Mouse (Mus musculus) thymus, postnatal 0 days (tissue): Measurements from ENCODE around the gene Zbp1. TPM values are rescaled to one million over a fixed set of nuclear protein-coding genes. Genes with fewer than 3 reads are reported as not detected.

Experiments
- DNase-seq: peaks from one replicate; pipeline ENCODE4 v3.0.0-alpha.2; 2015; ENCODE audit warnings: low spot score
- polyA plus RNA-seq: library from polyadenylated mRNA; unstranded; fragments of >200 nt; fragmentation: Nextera tagmentation; extraction: Ambion mirVana; gene quantifications from 2 replicates; pipeline ENCODE4 v1.2.1, GENCODE M21; 2015

Gene Zbp1
- 42.1 and 52.8 TPM in 2 replicates for polyA plus RNA-seq

GRCm38 (mm10) chr2:173218416-173219141 is at the start of gene Zbp1:
Gene Zbp1 (minus strand): TSS chr2:173218923.
- peak; percentile 78 for DNase-seq

GRCm38 (mm10) chr2:173267562-173267961 is 48.8 kb upstream of the Zbp1 start:
- DNase-seq: no peak

- DNase-seq: no peak
Measured at GRCm38 (mm10) chr2:173266349-173267112, 47.8 kb upstream of the Zbp1 start.

DNA sequence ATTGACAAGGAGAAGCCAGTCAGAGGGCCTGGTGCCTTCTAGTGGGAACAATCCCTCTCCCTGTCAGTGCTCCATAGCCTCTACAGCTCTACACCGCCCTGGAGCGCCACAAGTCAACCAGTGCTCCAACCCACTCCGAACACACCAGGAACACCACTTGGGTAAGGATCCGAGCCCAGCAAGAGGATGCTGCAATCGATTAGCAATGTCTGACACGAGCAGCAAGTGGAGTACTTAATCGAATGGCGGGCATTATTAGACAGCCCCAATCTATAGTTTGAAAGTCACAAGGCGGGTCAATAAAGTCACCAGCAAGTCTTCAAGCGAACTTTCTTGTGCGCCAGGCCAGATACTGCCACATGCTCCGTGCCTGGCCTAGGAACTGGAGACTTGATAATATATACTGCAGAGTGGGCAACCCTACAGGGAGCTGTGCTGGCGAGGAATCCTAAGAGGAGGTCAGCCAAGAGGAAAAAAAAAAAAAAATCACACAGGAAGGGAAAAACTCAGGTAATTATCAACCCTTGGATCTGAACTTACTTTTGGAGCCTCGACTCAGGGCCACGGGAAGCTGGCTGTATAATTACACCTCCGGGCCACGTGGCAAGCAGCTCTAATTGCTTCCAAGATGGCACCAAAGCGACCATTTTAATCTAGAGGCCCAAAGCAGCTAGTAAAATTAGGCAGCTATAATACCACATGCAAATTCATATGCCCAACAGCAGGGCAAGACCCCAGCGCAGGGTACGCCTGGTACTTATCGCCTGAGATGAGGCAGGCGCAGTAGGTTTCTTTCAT is 46.9 kb upstream of the Zbp1 start:
- no peak for DNase-seq

DNA sequence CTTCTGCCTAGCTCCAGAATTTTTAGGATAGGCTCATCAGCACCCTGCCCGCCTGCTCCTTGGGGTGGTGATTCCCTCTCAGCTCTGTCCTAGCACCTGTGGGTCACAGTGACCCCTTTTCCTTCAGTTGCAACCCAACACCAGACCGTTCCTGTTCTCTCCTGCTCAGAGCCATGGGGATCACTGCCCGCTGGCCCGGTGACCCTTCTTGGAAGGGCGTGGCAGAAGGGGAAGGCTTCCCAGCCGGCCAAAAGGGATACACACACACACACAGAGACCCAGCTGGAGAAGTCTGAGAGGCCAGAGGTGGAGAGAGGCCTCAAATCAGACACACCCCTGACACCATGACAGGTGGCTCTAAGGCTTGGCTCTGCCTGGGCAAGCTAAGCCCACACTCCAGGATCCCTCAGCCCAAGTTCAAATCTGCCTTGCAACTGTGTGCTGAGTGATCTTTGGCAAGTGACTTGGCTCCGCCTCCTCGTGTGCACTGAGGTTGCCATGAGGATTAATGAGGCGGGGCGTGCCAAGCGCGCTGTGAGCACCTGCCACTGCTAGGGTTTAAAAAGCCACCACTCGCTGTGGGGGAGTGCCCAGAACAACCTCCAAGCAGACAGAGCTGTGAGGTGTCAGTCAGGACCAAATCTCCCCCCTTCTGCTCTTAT is 45.9 kb upstream of the Zbp1 start:
- peak; percentile 86 for DNase-seq

GRCm38 (mm10) chr2:173263636-173264330 is 45.1 kb upstream of the Zbp1 start:
- peak; percentile 74 for DNase-seq

GRCm38 (mm10) chr2:173261497-173261896 is 42.8 kb upstream of the Zbp1 start:
- DNase-seq: no peak

DNA sequence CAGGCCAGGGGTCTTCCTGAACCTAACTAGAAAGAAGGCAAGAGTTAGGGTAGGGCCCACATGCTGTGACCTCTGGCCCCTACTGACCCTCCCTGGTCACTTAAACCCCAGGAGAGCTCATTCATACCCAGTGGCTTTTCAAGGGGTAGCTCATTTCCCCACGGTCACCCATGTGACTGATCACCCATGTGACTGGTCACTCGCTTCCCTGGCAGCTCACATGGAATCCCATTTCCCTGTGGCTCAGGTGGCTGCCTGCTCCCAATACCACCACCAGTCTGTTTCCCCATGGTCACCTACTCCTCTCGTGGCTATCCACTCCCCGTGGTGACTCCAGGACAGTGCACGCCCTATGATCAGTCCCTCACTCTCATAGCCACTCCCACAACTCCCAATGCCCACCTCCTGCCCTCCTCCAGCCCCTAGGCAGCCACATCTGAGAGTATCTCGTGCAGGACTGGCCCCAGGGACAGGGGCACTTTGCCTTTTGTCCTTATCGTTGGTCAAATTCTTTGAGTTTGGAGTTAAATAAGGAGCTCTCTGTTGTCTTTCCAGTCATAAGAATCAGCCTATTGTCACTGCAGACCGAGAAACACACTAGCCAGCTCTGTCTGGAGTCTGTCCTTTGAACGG is 39.9 kb upstream of the Zbp1 start:
- no peak for DNase-seq

GRCm38 (mm10) chr2:173257610-173258009 is 38.9 kb upstream of the Zbp1 start:
- no peak for DNase-seq

DNA sequence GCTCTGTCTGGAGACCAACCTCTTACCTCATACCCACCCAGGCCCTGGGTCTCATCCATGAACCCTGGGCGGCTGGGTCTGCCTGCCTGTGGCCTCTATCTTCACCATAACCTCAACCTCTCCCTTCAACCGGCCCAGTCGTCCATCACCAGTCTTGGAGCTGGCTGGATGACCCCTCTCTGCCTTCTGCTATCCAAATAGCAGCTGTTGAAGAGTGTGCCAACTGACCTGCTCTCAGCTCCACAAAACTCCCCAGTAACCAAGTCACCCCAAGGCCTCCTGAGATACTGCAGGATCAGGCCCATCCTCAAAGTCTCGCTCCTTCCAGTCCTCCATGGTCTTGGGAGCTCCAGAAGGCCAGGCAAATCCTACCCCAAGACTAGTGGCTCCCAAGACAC is 37.8 kb upstream of the Zbp1 start:
- DNase-seq: no peak

DNA sequence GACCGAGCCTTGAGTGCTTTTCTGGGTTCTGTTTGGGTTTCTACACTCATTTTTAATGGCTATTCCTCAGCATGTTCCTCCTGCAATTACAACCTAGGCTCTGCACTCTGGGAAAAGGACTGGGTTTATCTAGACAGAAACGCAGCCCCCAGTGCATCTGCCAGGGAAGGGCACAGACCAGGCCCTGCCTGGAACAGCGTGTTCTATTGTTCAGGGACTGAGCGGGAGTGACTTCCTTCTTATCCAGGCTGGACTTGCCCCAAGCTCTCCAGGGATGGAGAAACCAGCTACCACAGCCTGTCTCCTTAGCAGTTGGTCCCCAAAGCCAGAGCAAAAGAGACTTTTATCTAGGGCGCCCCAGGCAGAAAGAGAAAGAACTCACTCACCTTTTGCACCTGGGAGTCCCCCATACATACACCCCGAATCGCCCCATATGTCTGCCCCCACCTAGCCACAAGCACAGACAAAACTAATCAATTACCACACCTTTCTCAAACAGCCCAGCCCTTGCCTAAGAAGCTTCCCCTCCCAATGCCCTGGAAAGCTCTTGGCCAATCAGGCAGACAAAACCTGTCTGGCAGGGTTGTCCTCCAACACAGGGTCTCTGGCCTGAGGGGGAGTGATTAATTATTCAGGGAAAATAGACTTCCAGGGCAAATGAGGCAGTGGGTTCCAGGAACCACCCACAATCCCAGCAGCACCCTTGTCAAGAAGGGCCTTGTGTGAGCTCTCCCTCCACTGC is 37.3 kb upstream of the Zbp1 start:
- no peak for DNase-seq

GRCm38 (mm10) chr2:173253761-173254662 is 35.3 kb upstream of the Zbp1 start:
- no peak for DNase-seq

DNA sequence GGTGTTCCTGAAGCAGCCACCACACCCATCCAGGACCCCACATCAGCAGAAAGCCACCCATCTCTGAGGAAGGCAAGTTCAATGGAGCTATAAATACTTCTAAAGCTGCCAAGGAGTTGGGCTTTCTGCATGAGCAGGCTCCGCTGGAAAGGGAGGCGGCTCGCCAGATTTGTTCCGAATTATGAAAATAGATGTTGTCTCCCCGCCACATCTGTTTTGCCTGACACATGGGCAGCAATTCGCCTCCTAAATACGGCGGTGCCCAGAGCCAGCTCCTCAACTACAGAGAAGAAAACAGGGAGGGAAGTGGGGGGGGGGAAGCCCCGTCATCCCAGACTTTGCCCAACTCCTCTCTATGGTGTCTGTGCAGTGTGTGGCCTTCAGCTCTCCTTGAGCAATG is 33.0 kb upstream of the Zbp1 start:
- no peak for DNase-seq

DNA sequence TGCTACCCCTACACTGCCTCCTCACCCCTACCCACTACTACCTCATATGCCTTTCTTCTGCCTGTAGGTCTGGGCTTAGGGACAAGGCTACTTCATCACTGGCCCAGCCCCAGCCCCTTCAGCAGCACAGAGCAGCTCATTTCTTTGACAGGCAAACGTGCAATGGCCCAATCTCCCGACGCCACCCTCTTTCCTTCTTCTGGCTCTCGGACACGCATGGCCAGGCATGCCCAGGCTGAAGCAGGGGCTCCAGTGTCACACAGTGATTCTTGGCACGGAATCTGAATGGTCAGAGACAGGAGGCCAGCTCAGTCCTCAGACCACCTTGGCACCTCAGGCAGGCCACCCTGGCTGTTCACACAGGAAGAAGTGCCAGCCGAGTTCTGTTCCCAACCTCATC is 32.4 kb upstream of the Zbp1 start:
- no peak for DNase-seq

DNA sequence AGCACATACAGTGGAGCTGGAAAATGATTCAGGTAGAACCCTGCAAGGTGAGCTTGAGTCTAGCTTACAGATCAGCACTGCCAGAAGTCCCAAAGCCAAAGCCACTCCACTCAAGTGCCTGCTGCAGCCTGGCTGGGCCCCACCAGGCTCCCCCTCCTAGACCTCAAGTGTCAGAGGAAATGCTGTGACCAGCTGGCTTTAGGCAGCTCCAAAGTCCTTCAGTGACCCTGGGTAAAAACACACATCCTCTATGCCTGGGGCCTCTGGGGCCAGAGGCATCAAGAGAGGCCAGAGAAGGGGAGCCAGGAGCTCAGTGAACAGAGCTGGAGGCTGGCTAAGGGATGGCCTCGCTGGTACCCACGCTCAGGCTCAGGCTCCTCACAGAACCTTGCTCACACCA is 31.7 kb upstream of the Zbp1 start:
- no peak for DNase-seq

DNA sequence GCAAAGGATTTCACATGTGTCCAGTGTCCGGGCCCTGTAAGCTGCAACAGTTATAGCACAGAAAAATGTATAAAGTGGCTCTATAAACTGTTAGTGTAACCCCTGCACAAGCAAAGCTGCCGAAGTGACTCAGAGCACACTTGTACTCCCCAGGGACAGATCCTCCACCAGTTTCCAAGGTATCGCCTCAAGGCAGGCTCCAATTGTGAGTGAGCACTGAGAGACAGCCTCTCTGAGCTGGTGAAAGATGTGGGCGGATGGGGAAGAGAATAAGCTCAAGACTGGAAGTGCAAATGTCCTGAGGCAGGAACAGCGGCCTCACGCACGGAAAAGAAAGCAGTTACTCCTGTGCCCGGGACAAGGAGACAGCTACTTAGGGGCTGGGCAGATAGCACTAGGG is 31.2 kb upstream of the Zbp1 start:
- no peak for DNase-seq

GRCm38 (mm10) chr2:173249386-173249785 is 30.7 kb upstream of the Zbp1 start:
- no peak for DNase-seq

DNA sequence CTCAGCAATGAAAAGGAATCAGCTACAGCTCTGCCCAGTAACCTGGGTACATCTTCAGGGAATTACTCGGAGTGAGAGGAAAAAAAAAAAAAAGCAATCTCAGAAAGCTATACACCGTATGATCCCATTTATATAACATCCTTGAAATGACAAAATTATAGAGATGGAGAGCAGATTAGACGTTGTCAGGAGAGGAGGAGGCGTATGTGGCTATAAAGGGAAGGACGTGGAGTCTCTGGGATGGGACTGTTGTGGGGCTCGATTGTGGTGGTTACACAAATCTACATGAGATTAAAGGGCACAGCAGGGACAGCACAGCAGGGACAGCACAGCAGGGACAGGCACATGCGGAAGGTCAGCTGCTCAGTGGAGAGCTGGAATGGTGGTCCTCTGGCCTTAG is 30.1 kb upstream of the Zbp1 start:
- no peak for DNase-seq

DNA sequence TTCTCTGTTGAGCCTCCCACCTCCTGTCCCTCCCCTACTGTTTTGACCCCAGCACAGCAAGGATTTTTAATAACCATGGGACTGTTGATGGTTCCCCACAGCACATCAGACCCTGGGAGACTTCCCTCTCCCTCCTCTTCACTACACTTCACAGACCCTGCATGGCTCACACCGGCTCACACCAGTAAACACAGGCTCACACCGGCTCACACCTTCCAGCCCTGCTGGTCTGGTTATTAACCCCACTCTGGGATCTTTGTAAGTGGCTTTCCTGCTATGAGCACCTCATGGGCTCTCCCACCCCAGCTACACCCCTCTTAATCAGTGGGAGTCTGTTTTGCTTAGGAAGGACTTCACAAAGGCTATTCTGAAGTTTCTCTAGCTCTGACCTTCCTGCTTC is 29.2 kb upstream of the Zbp1 start:
- DNase-seq: no peak
